Mouse (Mus musculus) hindbrain, embryonic 11.5 days (tissue): ENCODE measurements around the gene Gm20716. TPM values are rescaled to one million over a fixed set of nuclear protein-coding genes. Genes with fewer than 3 reads are reported as not detected.

Experiments used
- ATAC-seq: fragments of 200-750 bp; cut with Nextera tagmentation; 2 replicates; pipeline ENCODE4 v1.8.0; 2017; ENCODE audit warnings: mild to moderate bottlenecking, moderate TSS enrichment, moderate library complexity; ENCODE audit not compliant: low FRiP score
- DNase-seq: peaks from one replicate; pipeline ENCODE4 v3.0.0-alpha.2; 2015; ENCODE audit warnings: low spot score
- H3K27ac ChIP-seq: fragments of 300-500 bp; sonication (generic); 2 replicates; pipeline ENCODE4 v1.5.1; 2014; ENCODE audit warnings: mild to moderate bottlenecking, low read depth, low read length
- H3K27me3 ChIP-seq: fragments of 300-500 bp; sonication (generic); 2 replicates; pipeline ENCODE4 v1.6.1; 2014; ENCODE audit warnings: mild to moderate bottlenecking, low read length, moderate library complexity, mixed read lengths; ENCODE audit not compliant: control insufficient read depth, insufficient read depth
- H3K36me3 ChIP-seq: fragments of 300-500 bp; sonication (generic); 2 replicates; pipeline ENCODE4 v1.6.1; 2014; ENCODE audit warnings: mild to moderate bottlenecking, low read length, moderate library complexity, mixed read lengths; ENCODE audit not compliant: control insufficient read depth, insufficient read depth
- H3K4me1 ChIP-seq: fragments of 300-500 bp; sonication (generic); replicated peaks from 2 replicates; pipeline ENCODE4 v1.6.1; 2014; ENCODE audit warnings: low read length, mixed read lengths; ENCODE audit not compliant: control insufficient read depth, insufficient read depth
- H3K4me2 ChIP-seq: fragments of 300-500 bp; sonication (generic); replicated peaks from 2 replicates; pipeline ENCODE4 v1.6.1; 2014; ENCODE audit warnings: mild to moderate bottlenecking, low read depth, low read length
- H3K4me3 ChIP-seq: fragments of 300-500 bp; sonication (generic); 2 replicates; pipeline ENCODE4 v1.5.1; 2014; ENCODE audit warnings: low read depth, low read length
- H3K9ac ChIP-seq: fragments of 300-500 bp; sonication (generic); 2 replicates; pipeline ENCODE4 v1.6.1; 2014; ENCODE audit warnings: low read depth, low read length
- H3K9me3 ChIP-seq: fragments of 300-500 bp; sonication (generic); 2 replicates; pipeline ENCODE4 v1.6.1; 2016; ENCODE audit warnings: low read length; ENCODE audit not compliant: control insufficient read depth
- whole genome bisulfite sequencing: fragments of 180-500 bp; shearing (Covaris S2); extraction: QIAGEN DNeasy Blood & Tissue Kit; methylation state at CpG from one replicate; pipeline ENCODE4 v1.1.7; 2014; 5-methylcytosine and 5-hydroxymethylcytosine counted together
- polyA plus RNA-seq: library from polyadenylated mRNA; unstranded; fragments of >200 nt; fragmentation: Nextera tagmentation; extraction: Ambion mirVana; gene quantifications from 2 replicates; pipeline ENCODE4 v1.2.1, GENCODE M21; 2014

Gene Gm20716
- polyA plus RNA-seq, 1 experiment from 2014 or later: 31.3 TPM

DNA sequence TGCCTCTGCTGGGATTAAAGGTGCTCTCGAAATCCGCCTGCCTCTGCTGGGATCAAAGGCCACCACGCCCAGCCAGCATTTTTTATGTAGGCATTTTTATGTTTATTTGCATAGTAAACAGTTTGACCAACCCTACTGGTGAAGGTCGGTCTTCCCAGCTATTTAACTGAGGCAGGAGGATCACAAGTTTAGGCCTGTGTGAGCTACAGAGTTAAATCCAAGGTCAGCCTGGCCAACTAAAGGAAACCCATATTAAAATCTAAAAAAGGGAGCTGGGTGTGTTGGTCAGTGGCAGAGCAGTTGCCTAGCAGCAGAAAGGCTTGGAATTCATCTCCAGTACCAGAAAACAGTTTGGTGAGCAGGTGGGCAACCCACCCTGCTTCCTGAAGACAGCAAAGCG is 3.1 kb upstream of the Gm20716 start:
- H3K4me1 ChIP-seq: peaks cover 10% of the 10 kb centered on the region; the same call in 1 of the 2 replicates
- H3K36me3 ChIP-seq: no peaks in the 10 kb centered on the region
- H3K9me3 ChIP-seq: no peaks in the 10 kb centered on the region
- no peak overlapping the region for H3K9ac ChIP-seq
- no peak for DNase-seq
- 95% methylated on average over 5 of the region's 5 CpGs for WGBS
- no peak overlapping the region for H3K4me2 ChIP-seq
- no peak for ATAC-seq
- no peaks in the 10 kb centered on the region for H3K27me3 ChIP-seq
- H3K27ac ChIP-seq: no peak overlapping the region
- H3K4me3 ChIP-seq: no peak overlapping the region

DNA sequence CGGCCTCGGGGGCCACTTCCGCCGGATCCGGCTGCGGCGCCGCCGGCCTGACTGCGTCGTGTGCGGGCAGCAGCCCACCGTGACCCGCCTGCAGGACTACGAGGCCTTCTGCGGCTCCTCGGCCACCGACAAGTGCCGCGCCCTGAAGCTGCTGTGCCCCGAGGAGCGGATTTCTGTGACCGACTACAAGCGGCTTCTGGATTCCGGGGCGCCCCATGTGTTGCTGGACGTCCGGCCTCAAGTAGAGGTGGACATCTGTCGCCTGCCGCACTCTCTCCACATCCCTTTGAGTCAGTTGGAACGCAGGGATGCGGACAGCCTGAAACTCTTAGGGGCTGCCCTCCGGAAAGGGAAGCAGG is 1.3 kb upstream of the Gm20716 start:
- Histone ChIP-seq H3K4me1 (peaks cover 10% of the 10 kb centered on the region; the same call in 1 of the 2 replicates), H3K27me3 (no peaks in the 10 kb centered on the region), H3K4me2 (peak overlapping the region; percentile 99), H3K36me3 (no peaks in the 10 kb centered on the region), H3K9ac (peak overlapping the region; percentile 74), H3K27ac (no peak overlapping the region), H3K4me3 (peak overlapping the region; percentile 100), H3K9me3 (no peaks in the 10 kb centered on the region)
- DNase-seq (no peak), ATAC-seq (0 out of 2 replicates have a peak, but pooled peaks have one; percentile 7)
- WGBS: 68% methylated on average over 31 of the region's 33 CpGs

DNA sequence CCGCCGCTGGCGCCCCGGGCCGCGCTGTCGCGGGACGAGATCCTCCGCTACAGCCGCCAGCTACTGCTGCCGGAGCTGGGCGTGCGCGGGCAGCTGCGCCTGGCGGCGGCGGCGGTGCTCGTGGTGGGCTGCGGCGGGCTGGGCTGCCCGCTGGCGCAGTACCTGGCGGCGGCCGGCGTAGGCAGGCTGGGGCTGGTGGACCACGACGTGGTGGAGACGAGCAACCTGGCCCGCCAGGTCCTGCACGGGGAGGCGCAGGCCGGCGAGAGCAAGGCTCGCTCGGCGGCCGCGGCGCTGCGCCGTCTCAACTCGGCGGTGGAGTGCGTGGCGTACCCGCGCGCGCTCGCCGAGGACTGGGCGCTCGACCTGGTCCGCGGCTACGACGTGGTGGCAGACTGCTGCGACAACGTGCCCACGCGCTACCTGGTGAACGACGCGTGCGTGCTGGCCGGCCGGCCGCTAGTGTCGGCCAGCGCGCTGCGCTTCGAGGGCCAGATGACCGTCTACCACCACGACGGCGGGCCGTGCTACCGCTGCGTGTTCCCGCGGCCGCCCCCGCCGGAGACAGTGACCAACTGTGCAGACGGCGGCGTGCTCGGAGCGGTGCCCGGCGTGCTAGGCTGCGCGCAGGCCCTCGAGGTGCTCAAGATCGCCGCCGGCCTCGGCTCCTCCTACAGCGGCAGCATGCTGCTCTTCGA is 758 bp upstream of the Gm20716 start:
- Histone ChIP-seq H3K4me3 (peak overlapping the region; percentile 100), H3K4me1 (peaks cover 10% of the 10 kb centered on the region; the same call in 1 of the 2 replicates), H3K4me2 (peak overlapping the region; percentile 99), H3K27ac (peak overlapping the region; percentile 75), H3K9ac (peak overlapping the region; percentile 74), H3K27me3 (no peaks in the 10 kb centered on the region), H3K36me3 (no peaks in the 10 kb centered on the region), H3K9me3 (no peaks in the 10 kb centered on the region)
- DNase-seq (no peak), ATAC-seq (peak; percentile 68)
- 2% methylated on average over 96 of the region's 105 CpGs for WGBS

DNA sequence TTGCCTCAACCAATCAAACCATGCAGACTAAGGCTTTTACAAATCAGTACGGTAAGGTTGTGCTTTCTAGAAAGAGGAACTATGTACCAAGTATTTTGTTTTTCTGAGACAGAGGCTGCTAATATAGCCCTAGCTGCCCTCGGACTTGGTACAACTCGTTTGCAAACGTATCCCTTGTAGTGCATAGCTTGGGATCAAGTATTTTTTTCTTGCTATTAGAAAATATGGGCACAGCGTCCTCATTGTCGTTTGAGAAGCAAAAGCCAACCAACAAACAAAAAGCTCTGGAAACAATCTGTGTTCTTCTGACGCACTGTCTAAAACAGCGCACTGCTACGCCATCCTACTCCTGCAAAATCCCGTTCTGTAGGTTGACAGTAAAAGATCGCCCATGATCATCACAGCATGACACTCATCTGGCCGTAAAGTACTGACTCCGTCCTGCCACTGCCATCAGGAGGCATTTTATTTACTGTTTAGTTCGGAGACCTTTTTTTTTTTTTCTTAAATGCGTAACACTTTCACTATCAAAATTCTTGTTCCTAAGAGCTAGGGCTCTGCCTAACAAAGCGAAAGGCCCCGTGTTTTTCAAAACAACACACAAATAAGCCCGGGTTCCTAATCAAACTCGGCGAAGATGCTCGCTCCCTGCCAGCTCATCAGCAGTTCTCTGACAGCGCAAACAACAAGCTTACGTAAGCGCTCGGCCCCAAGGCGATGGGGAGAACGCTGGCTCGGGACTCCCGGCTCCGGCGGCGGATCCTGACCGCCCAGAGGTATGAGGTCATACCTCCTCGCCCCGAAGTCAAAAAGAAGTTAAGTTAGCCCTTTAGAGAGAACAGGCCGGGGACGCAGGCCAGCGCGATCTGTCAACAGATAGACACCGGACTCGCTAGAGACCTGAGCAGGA is 793 bp downstream of the Gm20716 start:
- 20% methylated on average over 41 of the region's 41 CpGs for WGBS
- DNase-seq (peak; percentile 41), ATAC-seq (peak; percentile 21; the same call in 1 of the 2 replicates)
- peak overlapping the region; percentile 74 for H3K9ac ChIP-seq
- no peaks in the 10 kb centered on the region for H3K36me3 ChIP-seq
- no peaks in the 10 kb centered on the region for H3K27me3 ChIP-seq
- H3K4me1 ChIP-seq: peaks cover 10% of the 10 kb centered on the region; the same call in 1 of the 2 replicates
- H3K27ac ChIP-seq: no peak overlapping the region
- peak overlapping the region; percentile 87 for H3K4me2 ChIP-seq
- no peaks in the 10 kb centered on the region for H3K9me3 ChIP-seq
- H3K4me3 ChIP-seq: peak overlapping the region; percentile 100

DNA sequence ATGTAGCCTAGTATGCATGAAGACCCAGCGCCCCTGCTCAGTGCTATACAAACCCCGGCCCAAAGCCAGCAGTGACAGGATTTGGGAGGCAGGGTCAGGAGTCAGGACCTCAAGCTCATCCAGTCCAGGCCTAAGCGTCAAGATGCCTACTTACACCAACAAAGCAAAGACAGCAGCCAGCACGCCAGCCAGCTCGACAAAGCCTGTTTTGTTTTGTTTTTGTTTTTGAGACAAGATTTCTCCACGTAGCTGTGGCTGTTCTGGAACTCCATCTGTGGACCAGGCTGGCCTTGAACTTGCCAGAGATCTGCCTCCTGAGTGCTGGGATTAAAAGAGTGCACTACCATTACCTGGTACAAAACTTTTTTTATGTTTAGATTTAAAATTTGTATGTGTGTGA is 6.8 kb downstream of the Gm20716 start:
- no peak for ATAC-seq
- Histone ChIP-seq H3K9ac (no peak overlapping the region), H3K36me3 (peaks cover 10% of the 10 kb centered on the region; the same call in 1 of the 2 replicates), H3K4me2 (no peak overlapping the region), H3K27ac (no peak overlapping the region), H3K4me1 (no peaks in the 10 kb centered on the region), H3K4me3 (no peak overlapping the region), H3K9me3 (no peaks in the 10 kb centered on the region), H3K27me3 (no peaks in the 10 kb centered on the region)
- DNase-seq: no peak
- WGBS: 85% methylated on average over 6 of the region's 6 CpGs

DNA sequence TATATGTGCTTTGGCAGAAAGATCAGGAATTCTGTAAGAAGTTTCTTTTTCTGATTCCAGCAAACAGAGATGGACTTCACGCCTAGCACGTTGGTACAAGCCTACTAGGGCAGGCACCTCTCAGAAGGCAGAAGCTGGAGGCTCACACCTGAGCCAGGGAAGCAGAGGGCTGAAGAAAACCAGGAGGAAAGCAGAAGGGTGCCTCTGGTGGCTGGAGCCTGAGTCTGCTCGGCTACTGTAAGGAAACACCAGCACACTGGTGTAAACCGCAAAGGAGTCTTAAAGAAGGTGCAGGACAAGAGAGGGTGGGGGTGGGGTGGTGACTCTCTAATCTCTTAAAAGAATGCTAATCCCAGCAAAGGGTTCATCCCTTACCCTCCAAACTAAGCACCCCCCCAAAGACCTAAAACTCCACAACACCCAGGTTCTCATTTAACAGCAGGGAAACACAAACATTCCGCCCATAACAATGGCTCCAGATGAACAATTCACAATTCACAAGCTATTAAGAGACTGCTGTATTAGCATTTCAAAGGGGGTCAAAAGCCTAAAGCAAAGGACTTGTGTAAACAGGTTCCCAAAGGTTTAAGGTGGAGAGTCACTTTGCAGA is 16.3 kb downstream of the Gm20716 start:
- no peak overlapping the region for H3K4me3 ChIP-seq
- no peaks in the 10 kb centered on the region for H3K27me3 ChIP-seq
- DNase-seq (no peak), ATAC-seq (no peak)
- H3K27ac ChIP-seq: no peak overlapping the region
- no peaks in the 10 kb centered on the region for H3K4me1 ChIP-seq
- H3K4me2 ChIP-seq: no peak overlapping the region
- peaks cover 14% of the 10 kb centered on the region for H3K36me3 ChIP-seq
- 54% methylated on average over 5 of the region's 5 CpGs for WGBS
- H3K9me3 ChIP-seq: no peaks in the 10 kb centered on the region
- no peak overlapping the region for H3K9ac ChIP-seq

DNA sequence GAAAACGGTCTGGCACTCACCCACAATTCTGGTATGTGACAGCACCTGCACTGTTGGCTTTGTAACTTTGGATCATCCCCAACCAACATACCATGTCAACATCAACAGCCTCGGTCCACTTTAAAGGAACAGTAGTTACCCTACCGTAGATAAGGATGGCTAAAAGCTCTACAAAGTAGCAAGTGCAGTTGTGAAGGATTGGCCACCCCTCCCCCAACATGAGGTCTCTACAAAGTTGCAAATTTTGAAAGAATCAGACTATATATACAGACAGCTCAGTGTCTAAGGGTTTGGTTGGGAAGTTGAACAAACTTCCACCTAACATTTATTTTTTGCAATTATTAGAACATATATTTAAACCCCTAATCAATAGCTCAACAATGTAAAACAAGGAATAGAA is 22.3 kb downstream of the Gm20716 start:
- 87% methylated on average over 3 of the region's 3 CpGs for WGBS
- H3K4me2 ChIP-seq: no peak overlapping the region

More for the DNA sequence above, 22.3 kb downstream of the Gm20716 start:
- ATAC-seq: peak; percentile 10; the same call in 1 of the 2 replicates
- Histone ChIP-seq H3K36me3 (peaks cover 19% of the 10 kb centered on the region), H3K4me3 (no peak overlapping the region), H3K27ac (peak overlapping the region; percentile 99), H3K4me1 (peaks cover 3% of the 10 kb centered on the region; the same call in 1 of the 2 replicates), H3K27me3 (no peaks in the 10 kb centered on the region), H3K9ac (no peak overlapping the region; the same call in 1 of the 2 replicates), H3K9me3 (no peaks in the 10 kb centered on the region)
- DNase-seq: no peak
